Mouse (Mus musculus): ENCODE data around the gene Fbxo2. TPM values are rescaled to one million over a fixed set of nuclear protein-coding genes. Genes with fewer than 3 reads are reported as not detected.
"Not testable (repeated sequence)": the region's sequence is repeated elsewhere in the genome, so short reads cannot be mapped to it uniquely, and the experiment has no call there.

Gene Fbxo2
- total RNA-seq, 2 experiments from 2014 or later = 45.9 to 49.7 TPM

DNA sequence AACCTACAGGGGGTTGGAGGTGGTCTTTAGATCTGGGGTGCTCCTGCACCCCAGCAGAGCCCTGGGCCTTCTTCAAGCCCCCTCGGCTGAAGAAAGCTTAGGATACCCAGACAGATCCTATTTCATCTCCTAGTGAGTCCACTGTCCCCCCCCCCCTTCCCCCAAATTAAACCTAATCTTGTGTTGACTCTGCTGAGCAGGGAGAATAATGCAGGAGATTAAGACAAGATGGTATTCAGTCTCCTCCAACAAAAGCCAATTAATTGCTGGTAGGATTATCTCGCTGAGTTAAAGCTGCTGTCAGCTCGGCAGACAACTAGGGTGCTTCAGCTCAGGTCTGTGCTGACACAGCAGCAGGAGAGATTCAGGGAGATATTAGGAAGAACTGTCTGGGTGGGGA is 10.8 kb downstream of the Fbxo2 start:
- no peak for DNase-seq (ENCODE audit: low spot score in 2 of 2)

DNA sequence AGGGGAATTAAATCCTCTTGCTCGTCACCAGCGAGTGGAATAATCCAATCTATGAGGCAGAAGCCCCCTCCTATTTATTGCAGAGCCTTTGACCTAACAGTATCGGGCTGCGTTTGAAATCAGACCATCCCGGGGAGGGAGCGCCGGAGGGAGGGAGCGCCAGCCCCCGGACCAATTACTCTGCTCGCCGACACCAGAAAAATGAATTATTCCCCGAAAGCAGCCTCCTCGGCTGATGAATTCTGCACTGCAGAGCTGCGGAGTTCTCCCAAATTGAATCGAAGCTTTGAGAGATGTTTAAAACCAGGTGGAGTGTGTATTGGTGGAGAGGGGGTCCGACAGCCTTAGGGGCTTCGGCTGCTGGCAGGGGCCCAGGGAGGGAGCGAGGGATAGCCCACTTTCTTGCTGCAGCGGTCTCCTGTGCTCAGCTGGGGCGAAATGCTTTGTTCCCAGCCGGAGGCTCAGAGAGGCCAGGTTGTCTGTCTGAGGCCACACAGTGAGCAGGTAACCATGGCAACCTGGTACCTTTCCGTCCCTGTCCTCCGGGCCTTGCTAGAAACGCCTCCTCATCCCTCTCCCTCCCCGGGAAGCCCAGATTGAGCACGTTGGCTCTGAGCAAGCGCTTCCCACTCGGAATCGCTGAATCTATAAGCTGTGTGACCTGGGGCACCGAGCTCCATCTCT is 13.5 kb downstream of the Fbxo2 start:
- DNase-seq (ENCODE audit: low spot score in 2 of 2) = peak; percentile 45 to 53

DNA sequence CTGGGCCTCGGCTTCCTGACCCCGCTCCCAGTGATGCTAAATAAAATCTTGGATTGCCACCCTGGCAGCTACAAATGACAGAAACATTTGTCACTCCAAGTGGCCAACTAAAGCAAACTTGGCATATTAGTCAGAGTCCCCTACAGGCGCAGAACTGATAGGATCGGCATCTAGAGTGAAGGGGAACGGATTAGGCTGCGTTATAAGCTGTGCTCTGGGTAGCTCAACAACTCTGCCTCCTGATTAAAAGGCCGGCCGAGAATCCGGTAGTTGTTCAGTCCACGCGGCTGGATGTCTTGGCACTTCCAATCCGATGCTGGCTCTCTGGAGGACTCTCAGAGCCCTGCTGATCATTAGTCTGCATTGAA is 14.1 kb downstream of the Fbxo2 start:
- DNase-seq (ENCODE audit: low spot score in 2 of 2) = no peak

DNA sequence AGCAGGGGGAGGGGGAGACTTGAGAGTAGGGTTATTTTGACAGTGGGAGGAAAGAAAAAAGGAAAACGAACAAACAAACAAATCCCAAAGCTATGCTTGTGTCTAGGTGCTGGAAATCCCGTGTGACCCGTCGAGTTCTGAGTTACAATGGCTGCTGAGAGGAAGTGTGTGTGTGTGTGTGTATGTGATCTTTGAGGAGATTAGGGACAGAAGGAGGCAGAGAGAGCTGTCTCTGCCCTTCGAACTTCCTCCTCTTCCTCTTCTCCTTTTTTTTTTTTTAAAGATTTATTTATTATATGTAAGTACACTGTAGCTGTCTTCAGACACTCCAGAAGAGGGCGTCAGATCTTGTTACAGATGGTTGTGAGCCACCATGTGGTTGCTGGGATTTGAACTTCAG is 16.2 kb downstream of the Fbxo2 start:
- not testable (repeated sequence) for DNase-seq (ENCODE audit: low spot score in 2 of 2)

DNA sequence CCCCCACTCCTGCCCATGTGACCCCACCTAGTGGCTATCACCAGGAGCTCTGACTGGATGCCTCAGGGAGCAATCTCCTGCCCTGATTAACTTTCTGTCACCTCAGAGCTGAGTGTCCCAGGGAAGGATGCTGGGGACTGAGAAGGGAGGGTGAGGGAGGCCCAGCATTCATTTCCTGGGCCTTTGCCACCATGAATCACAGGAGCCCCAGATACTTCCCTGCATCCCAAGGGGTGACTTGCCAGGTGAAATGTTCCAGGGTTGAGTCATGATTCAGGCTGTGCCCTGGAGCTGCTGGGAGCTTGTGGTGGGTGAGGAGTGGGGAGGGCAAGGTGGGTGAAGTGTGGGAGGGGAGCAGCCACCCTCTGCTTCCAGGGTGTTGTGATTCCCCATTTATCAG is 17.3 kb downstream of the Fbxo2 start:
- DNase-seq (ENCODE audit: low spot score in 2 of 2) = no peak

DNA sequence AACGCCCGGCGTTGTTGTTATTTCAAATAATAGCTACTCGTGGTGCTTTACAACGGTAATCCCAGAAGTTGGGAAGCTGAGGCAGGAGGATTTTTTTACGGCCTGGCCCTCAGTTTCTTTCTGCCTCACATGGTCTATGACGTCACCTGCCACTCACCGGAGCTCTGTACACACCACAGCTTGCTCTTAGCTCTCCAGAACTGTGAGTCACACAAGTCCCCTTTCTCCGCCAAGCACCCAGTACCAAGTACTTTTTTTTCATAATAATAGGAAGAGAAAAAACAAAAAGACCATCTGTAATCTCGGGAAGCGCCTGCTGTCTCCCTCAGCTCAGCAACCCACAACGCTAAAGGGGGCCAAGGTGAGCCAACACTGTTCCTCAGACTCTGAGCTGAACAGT is 21.1 kb downstream of the Fbxo2 start:
- DNase-seq (ENCODE audit: low spot score in 2 of 2) = no peak

DNA sequence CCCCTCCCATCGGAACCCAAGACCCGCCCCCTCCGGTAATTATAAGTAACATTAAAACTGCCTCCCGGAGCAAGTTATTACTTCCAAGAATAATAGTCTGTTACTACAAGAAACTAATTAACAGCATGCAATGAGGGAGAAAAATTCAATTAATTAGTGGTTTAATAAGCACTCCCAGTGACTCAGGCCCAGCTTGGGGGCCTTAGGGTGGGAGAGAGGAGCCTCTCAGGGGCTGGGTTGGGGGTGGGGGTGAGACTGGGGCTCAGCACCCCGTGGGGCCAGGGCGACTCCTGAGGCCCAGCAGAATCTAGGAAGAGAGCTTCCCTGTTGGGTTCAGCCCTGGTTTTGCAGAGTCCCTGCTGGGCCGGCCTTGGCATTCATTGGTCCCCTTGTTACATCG is 21.9 kb downstream of the Fbxo2 start:
- DNase-seq (ENCODE audit: low spot score in 2 of 2) = no peak

DNA sequence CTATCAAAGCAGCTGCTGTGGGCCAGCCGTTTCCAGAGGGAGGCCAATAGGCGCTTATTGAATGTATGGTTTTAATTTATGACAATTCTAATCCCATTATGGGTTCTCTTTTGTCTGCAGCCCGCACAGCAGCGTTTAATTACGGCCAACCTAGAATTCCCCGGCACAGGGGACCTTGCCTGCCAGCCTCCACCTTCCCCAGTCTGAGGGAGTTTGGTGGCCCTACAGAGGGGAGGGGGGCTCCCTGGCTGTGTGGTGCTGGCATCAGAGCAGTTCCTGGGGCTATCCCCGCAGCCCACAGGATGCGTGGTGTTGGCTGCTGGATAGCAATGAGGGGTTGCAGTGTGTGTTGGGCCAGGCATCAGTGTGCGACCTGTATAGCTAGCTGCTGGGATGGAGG is 24.1 kb downstream of the Fbxo2 start:
- DNase-seq (ENCODE audit: low spot score in 2 of 2) = no peak

DNA sequence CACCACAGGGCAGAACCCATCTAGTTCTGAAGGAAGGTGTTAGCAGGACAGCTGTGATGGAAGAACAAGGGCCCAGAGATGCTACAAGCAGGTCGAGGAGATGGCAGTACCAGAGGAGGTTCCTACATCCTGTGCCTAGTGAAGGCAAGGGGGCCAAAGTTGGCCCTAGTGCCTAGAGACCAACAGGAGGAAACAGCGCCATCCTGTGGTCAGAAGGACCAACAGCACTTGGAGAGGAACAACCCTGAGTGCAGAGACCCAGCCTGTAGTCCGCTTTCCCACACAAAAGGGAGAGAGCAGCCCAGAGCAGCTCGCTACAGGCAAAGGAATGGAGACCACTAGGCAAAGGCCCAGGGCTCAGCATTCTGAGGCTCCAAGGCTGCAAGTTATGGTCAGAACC is 25.4 kb downstream of the Fbxo2 start:
- DNase-seq (ENCODE audit: low spot score in 2 of 2) = no peak

DNA sequence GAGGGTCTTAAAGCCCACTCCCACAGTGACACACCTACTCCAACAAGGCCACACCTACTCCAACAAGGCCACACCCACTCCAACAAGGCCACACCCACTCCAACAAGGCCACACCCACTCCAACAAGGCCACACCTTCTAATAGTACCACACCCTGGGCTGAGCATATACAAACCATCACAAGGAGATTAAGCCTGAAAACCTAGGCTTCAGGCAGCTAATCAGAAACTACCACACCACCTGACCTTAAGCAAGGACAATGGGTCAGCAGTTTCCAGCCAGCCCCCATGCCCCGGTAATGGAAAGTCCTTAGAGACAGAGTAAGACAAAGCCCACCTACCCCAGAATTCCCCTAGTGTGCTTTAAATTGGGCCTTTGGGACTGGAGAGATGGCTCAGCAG is 28.3 kb downstream of the Fbxo2 start:
- DNase-seq (ENCODE audit: low spot score in 2 of 2) = not testable (repeated sequence)

DNA sequence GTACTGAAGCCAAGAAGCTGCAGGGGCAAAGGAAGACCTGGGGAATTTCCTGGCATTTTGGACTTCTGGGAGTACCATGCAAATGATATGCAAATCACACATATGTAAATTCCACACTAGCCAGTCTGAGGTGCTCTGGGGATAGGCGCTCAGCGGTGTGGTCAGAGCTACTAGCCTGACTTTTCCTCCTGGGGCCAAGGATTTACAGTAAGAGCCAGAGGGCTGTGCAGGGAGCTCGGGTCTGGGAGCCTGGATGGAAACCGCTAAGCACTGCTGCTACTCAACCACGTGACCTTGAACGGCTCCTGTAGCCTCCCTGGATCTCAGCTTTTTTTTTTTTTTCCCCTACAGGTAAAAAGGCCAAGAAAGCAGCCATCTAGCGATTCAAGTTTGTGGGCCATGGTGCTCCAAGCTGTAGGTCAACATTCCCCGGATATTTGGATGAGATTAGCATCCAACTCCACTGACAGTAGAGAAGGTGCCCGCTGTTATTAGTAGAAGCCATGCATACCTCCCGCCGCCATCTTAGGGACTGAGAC is 32.4 kb downstream of the Fbxo2 start:
- DNase-seq (ENCODE audit: low spot score in 2 of 2) = no peak

DNA sequence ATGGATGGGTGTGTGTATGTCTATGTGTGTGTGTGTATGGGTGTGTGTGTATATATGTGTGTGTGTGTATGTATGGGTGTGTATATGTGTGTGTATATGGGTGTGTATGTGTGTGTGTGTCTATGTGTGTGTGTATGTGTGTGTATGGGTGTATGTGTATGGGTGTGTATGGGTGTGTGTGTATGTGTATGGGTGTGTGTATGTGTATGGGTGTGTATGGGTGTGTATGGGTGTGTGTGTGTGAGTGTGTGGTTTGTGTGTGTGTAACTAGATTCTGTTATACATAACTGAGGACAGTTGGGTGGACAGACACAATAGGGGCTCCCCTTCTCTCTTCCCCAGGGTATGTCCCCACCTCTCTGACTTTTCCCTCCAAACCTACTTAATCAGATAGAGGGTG is 34.0 kb downstream of the Fbxo2 start:
- DNase-seq (ENCODE audit: low spot score in 2 of 2) = no peak

DNA sequence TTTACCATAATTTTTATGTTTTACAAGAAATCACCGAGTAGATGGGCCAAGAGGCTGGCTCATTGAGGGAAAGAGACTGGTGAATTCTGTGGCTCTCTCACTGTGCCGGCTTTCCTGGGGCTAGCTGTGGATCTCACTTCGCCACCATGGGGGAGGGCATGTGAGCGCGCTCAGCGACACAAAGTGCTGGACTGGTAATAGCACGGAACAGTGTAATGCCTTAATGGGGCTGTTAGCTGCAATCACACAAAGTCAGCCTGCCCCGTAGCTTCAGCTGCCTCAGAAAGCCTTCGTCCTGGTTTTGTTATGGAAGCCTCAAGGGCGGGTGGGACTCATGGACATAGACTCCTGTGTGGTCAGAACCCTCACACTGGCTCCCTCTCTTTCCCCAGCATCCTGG is 38.3 kb downstream of the Fbxo2 start:
- no peak for DNase-seq (ENCODE audit: low spot score in 2 of 2)

DNA sequence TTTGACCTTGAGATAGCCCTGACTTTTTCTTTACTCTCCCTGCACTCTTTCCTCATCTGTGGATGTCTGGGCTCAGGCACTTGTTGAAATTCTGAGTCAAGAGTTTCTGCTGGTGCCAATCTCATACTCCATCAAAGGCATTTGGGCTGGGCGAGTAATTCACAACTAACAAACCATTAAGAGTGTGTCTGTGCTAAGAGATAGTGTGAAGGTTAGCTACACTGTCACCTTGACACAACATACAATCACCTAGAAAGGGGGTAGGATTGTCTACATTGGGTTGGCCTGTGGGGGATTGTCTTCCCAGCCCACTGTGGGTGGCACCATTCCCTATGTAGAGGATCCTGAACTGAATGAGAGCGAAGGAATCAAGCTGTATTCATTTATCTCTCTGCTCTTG is 43.1 kb downstream of the Fbxo2 start:
- no peak for DNase-seq (ENCODE audit: low spot score in 2 of 2)

DNA sequence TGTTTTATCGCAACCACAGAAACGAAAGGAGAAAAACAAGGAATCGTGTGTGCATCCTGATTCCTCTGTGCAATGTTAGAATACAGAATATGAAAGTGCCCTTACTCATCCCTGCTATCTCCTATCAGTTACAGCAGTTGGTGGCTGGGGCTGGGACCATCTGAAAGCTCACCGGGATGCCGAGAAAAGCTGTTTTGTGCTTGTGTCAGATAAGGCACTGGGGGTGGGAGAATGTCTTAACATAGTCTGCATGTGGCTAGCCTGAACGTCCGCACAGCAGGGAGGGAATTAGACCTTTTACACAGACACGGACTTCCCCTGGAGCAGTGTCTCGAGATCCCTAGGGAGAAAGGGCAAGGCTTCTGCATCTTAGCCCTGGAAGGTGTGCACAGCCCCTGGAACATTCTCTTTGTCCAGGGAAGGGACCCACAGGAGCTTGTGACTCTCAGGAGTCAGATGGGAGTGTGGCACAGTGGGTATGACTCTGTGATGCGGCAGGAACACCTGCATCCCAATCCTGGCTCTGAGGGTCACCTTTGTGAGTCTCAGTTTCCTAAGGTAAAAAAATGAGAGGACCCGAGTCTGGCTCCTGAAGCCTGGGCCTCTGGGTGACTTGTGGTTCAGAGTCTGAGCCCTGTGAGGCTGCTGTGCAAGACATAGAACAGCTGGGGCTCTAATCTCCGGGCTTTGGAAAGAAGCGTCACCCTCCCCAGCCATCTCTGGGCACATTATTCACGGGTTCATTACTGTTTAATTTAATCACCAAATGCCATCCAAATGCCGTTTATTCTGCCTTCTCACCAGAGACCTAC is 43.8 kb downstream of the Fbxo2 start:
- no peak for DNase-seq (ENCODE audit: low spot score in 2 of 2)

DNA sequence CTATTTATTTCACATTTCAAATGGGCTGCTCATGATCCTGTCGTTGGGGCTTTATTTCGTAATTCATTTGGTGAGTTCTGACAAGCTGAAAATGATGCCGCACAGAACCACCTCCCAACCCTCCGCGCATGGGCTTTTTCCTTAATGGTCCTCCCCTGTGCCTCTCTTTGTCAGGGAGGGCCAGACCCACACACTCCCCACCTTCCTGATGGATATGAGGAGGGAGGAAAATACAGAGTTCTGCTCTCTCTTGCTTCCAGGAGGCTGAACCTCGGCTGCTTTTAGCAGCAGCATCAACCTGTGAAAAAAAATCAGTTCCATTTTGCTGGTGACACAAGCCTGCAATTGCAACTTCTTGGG is 44.4 kb downstream of the Fbxo2 start:
- no peak for DNase-seq (ENCODE audit: low spot score in 2 of 2)

DNA sequence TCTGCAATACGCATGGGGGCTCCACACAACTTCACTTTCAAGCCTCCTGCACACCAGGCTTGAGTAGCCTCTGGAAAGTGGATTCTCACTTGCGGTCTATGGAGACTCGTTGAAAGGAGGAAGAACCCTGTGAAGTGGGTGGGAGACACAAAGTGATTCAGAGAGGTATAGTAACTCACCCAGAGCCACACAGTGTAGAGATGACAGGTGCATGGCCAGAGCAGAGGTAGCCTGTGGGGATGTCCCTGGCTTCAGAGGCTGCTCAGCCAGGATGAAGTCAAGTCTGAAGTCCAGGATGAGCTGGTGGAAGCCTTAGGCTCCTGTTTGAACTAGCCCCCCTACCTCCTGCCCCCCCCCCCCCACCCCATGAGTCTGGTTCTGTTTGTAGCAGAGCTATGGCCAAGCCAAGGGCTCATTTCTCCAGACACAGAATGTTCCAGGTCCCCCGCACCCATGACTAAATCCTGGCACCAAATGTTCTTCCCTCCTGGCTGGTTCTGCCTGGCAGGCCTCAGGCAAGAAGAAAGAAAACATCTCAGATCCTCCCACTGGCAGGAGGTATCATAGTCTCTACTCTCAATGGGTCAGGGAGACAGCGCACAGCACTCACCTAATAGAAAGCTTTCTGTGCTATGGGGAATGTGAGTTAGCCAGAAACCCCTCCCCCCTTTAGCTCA is 54.2 kb downstream of the Fbxo2 start:
- peak in 1 of 2 experiments; percentile 48 for DNase-seq (ENCODE audit: low spot score in 2 of 2)

DNA sequence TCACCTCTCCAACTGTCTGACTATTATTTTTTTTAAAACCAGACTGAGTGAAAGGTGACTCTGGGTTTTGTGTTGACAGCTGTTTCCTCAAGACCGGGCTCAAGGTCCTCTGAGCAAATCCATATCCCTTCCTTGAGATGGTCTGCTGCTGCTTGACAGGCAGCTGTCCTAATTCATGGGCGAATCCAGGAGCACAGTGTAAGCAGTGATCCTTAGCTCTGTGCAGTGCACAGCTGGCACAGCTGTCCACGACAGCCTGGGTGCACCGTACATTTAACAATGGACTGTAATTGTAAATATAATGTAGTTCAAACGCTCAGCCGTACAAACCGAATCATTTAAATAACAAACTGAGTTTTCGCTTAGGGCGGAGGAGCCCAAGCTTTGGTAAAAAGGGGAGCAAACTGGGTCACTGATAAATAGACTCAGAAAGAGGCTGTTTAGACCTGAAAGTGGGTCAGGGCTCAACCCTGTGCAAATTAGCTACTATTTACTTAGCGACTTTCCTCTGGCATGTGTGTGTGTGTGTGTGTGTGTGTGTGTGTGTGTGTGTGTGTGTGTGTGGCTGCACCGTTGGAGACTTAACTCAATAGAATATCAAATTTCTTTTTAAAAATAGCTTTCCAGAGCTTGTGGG is 55.0 kb downstream of the Fbxo2 start:
- DNase-seq (ENCODE audit: low spot score in 2 of 2) = no peak

Measured in layer of hippocampus, postnatal 10 days (tissue).